Mouse (Mus musculus) limb, embryonic 13.5 days (tissue): ENCODE results near the gene 1700016C15Rik. TPM values are rescaled to one million over a fixed set of nuclear protein-coding genes. Genes with fewer than 3 reads are reported as not detected.

Experiments
- ATAC-seq: fragments of 200-750 bp; cut with Nextera tagmentation; 2 replicates; pipeline ENCODE4 v1.8.0; 2017; ENCODE audit warnings: low read depth, moderate number of reproducible peaks, moderate TSS enrichment; ENCODE audit not compliant: low FRiP score
- H3K27ac ChIP-seq: fragments of 300-500 bp; sonication (generic); 2 replicates; pipeline ENCODE4 v1.5.1; 2015; ENCODE audit warnings: inconsistent platforms, mild to moderate bottlenecking, moderate library complexity
- H3K27me3 ChIP-seq: fragments of 300-500 bp; sonication (generic); 2 replicates; pipeline ENCODE4 v1.6.1; 2015; ENCODE audit warnings: mild to moderate bottlenecking, inconsistent platforms
- H3K36me3 ChIP-seq: fragments of 300-500 bp; sonication (generic); 2 replicates; pipeline ENCODE4 v1.6.1; 2015; ENCODE audit warnings: inconsistent platforms, mild to moderate bottlenecking, moderate library complexity
- H3K4me1 ChIP-seq: fragments of 300-500 bp; sonication (generic); 2 replicates; pipeline ENCODE4 v1.6.1; 2015; ENCODE audit warnings: inconsistent platforms
- H3K4me2 ChIP-seq: fragments of 300-500 bp; sonication (generic); replicated peaks from 2 replicates; pipeline ENCODE4 v1.6.1; 2015; ENCODE audit warnings: inconsistent platforms, mild to moderate bottlenecking, moderate library complexity
- H3K4me3 ChIP-seq: fragments of 300-500 bp; sonication (generic); 2 replicates; pipeline ENCODE4 v1.5.1; 2015; ENCODE audit warnings: moderate library complexity, mild to moderate bottlenecking, inconsistent platforms
- H3K9ac ChIP-seq: fragments of 300-500 bp; sonication (generic); 2 replicates; pipeline ENCODE4 v1.6.1; 2015; ENCODE audit warnings: mild to moderate bottlenecking, inconsistent platforms
- H3K9me3 ChIP-seq: fragments of 300-500 bp; sonication (generic); 2 replicates; pipeline ENCODE4 v1.6.1; 2016; ENCODE audit warnings: inconsistent platforms
- WGBS: fragments of 180-500 bp; shearing (Covaris S2); methylation state at CpG from one replicate; pipeline ENCODE4 v1.1.7; 2015; 5-methylcytosine and 5-hydroxymethylcytosine counted together
- polyA plus RNA-seq: library from polyadenylated mRNA; unstranded; fragments of >200 nt; fragmentation: Nextera tagmentation; extraction: Ambion mirVana; gene quantifications from 2 replicates; pipeline ENCODE4 v1.2.1, GENCODE M21; 2015

Gene 1700016C15Rik
- polyA plus RNA-seq, 1 experiment from 2014 or later = not detected

DNA sequence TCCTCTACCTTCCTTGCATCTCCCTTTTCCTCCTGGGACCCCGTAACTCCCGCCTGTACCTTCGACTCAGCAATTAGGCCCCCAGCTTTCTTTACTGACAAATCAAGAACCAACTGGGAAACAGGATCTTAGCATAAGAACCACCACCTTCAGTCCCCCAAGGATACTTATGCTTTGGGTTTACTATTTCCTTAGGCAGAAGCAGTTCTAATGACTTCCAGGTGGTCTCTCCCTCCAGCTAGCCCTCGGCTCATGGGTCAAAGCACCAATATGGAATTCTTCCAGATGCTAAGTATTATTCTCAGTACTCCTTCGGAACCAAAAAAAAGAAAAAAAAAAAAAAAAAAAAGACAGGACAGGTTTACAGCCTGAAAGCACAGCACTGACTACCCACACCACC lies 27.6 kb downstream of the 1700016C15Rik start:
- peak; percentile 67; the same call in 1 of the 2 replicates for ATAC-seq
- peaks cover 9% of the 10 kb centered on the region for H3K4me1 ChIP-seq
- peak overlapping the region; percentile 11; the same call in 1 of the 2 replicates for H3K27ac ChIP-seq
- H3K9ac ChIP-seq = no peak overlapping the region
- peaks cover 10% of the 10 kb centered on the region for H3K36me3 ChIP-seq
- no peak overlapping the region for H3K4me3 ChIP-seq
- no peak overlapping the region for H3K4me2 ChIP-seq
- H3K27me3 ChIP-seq = no peaks in the 10 kb centered on the region
- WGBS = 17% methylated on average over 5 of the region's 5 CpGs
- H3K9me3 ChIP-seq = no peaks in the 10 kb centered on the region

DNA sequence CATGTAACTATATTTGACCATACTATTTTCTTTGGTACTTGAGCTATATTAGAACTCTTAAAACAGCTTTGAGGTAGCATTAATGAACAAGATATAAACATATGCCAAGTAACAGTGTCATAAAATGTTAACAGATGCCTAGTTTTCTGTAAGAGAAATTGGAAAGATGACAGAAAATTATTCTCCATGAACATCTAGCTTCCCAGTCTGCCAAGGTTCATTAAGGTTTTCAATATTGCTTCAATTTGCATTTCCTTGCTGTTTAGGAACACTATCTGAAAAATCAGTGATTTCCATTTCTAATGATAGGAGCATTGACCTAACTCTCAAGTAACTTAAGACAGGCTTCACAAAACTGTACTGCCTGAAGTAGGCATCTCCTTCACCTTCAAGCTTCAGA lies 39.3 kb downstream of the 1700016C15Rik start:
- no peak overlapping the region for H3K4me2 ChIP-seq
- H3K9me3 ChIP-seq = no peaks in the 10 kb centered on the region
- ATAC-seq = no peak
- no peak overlapping the region for H3K4me3 ChIP-seq
- no peak overlapping the region for H3K9ac ChIP-seq
- no peak overlapping the region for H3K27ac ChIP-seq
- H3K4me1 ChIP-seq = no peaks in the 10 kb centered on the region
- peaks cover 63% of the 10 kb centered on the region for H3K36me3 ChIP-seq
- H3K27me3 ChIP-seq = no peaks in the 10 kb centered on the region

DNA sequence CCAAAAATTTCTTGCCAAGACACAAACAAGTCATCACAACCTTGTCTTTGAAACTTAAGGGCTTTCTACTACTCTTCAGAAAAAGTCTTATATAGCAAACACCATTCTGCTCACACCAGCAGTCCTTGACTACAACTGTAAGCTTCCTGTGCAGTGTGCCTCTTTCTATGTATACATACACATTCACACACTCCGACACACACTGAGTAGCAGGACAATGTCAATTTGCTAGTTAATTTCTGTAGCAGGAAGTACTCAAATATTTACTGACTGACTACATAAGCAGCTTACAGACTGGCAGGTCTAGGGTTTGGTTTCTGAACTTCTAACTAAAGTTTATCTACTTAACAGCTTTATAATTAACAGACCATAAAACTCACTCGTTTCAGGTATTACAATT lies 47.8 kb downstream of the 1700016C15Rik start:
- Histone ChIP-seq H3K9me3 (no peaks in the 10 kb centered on the region), H3K27me3 (no peaks in the 10 kb centered on the region), H3K4me1 (no peaks in the 10 kb centered on the region), H3K27ac (no peak overlapping the region), H3K4me3 (no peak overlapping the region), H3K36me3 (peaks cover 58% of the 10 kb centered on the region), H3K4me2 (no peak overlapping the region), H3K9ac (no peak overlapping the region)
- WGBS = 72% methylated on average over 2 of the region's 2 CpGs
- no peak for ATAC-seq

GRCm38 (mm10) chr1:177792835-177793234 lies 63.2 kb downstream of the 1700016C15Rik start:
- no peak overlapping the region for H3K4me2 ChIP-seq
- H3K36me3 ChIP-seq = peaks cover 8% of the 10 kb centered on the region; the same call in 1 of the 2 replicates
- H3K27me3 ChIP-seq = no peaks in the 10 kb centered on the region
- no peak overlapping the region for H3K9ac ChIP-seq
- WGBS = 85% methylated on average over 3 of the region's 3 CpGs
- no peak for ATAC-seq
- H3K4me1 ChIP-seq = peaks cover 16% of the 10 kb centered on the region
- peaks cover 10% of the 10 kb centered on the region; the same call in 1 of the 2 replicates for H3K9me3 ChIP-seq
- H3K4me3 ChIP-seq = no peak overlapping the region
- no peak overlapping the region for H3K27ac ChIP-seq

DNA sequence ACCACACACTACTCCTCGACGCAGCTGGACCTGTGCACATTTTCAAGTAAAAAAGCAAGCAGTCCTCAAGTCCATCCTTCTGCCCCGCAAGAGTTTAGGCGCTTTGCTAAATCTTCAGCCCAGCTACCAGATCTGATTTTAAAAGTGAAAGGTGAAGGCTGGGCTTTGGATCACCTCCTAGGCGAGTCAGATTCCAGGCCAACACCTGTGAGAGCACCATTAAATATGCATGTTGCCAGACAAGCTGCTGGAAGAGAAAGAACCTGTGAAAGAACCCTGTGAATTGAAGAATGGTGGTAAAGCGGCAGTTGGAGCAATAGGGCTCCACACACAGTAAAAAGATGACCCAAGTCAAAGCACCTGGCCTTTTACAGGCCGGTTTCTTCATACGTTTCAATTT lies 65.3 kb downstream of the 1700016C15Rik start:
- H3K27me3 ChIP-seq = no peaks in the 10 kb centered on the region
- H3K27ac ChIP-seq = no peak overlapping the region
- H3K4me2 ChIP-seq = peak overlapping the region; percentile 81
- H3K9me3 ChIP-seq = 0 out of 2 replicates have a peak, but pooled peaks cover 1% of the 10 kb centered on the region
- ATAC-seq = no peak
- peak overlapping the region; percentile 65 for H3K4me3 ChIP-seq
- 5% methylated on average over 8 of the region's 8 CpGs for WGBS
- H3K9ac ChIP-seq = peak overlapping the region; percentile 83
- H3K36me3 ChIP-seq = peaks cover 1% of the 10 kb centered on the region; the same call in 1 of the 2 replicates
- H3K4me1 ChIP-seq = peaks cover 16% of the 10 kb centered on the region

DNA sequence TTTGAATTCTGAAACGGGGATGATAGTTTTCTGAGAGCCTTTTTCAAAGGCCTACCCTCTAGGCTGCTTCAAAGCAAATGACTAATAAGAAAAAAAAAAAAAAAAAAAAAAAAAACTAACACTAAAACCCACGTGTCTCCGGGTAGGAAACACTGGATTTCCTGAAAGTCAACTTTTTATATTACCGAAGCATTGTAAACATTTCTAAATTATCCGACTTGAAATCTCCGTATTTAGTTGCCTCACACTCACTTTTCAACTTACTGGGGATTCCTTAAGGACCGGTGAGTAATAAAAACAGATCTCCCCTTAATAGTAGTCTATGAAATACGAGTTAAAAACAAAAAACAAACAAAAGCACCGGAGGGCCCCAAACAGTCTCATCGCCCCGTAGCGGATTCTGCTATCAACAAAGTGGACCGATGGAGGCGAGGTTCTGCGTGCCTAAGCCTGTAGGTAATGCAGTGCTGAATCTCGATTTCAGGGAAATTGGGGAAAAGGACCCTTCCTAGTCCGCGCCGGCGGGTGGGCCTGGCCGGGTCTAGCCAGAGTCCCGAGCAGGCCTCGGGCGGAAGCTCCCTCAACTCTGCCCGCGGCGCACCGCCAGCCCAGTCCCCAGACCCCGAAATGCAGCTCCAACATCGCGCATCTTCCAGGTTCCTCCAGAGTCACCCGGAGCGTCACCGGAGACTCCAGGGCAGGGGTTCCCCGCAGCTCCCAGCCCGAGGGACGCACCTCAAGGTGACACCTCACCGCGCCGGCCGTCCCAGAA lies 66.0 kb downstream of the 1700016C15Rik start:
- no peaks in the 10 kb centered on the region for H3K9me3 ChIP-seq

DNA sequence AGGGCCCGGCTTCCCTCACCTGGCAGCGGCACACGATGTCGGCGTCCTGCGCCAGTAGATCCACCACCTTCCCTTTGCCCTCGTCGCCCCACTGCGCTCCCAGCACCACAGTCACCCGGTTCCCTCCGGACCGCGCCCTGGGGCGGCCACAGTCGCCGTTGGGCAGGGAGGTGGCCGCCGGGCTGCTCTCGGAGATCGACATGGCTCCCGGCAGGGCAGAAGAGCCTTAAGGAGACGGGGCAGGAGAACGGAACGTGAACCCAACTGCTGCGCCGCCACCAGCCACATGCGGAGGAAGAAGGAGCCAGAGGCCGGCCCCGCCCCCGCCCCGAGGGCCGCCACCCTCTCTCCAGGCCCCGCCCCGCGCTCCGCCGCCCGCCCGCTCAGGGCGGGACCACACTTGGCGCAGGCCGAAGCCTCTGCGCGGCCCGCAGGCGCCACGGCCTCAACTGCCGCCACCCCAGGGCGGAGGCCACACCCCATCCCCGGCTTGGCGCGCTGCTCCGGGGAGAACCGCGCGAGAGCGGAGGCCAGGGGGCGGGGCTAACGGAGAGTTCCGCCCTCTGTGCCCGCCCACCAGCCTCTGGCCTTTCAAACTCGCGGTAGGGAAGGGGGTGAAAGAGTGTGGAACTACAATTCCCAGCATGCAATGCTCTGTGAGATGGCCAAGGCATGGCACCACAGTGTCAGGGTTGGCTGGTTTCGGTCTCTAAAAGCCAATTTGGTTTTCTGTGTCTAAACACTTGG lies 66.8 kb downstream of the 1700016C15Rik start, which contains the start of gene Adss:
Gene Adss, minus strand, starts transcription at position 319 of the 747 bp plus-strand sequence.
- H3K27ac ChIP-seq = peak within 1 kb of the TSS; percentile 94
- H3K27me3 ChIP-seq = no peaks in the 10 kb centered on the region
- ATAC-seq = peak; percentile 99
- H3K9ac ChIP-seq = peak within 1 kb of the TSS; percentile 83
- peak within 1 kb of the TSS; percentile 81 for H3K4me2 ChIP-seq
- H3K9me3 ChIP-seq = no peaks in the 10 kb centered on the region
- H3K4me3 ChIP-seq = peak within 1 kb of the TSS; percentile 65
- H3K4me1 ChIP-seq = peaks cover 16% of the 10 kb centered on the region
- WGBS = under 1% methylated on average over 57 of the region's 64 CpGs
- H3K36me3 ChIP-seq = no peaks in the 10 kb centered on the region

More for the DNA sequence above, 66.0 kb downstream of the 1700016C15Rik start:
- H3K27me3 ChIP-seq = no peaks in the 10 kb centered on the region
- H3K9ac ChIP-seq = peak overlapping the region; percentile 83
- H3K4me2 ChIP-seq = peak overlapping the region; percentile 81
- under 1% methylated on average over 41 of the region's 41 CpGs for WGBS
- peak; percentile 25 for ATAC-seq
- H3K4me3 ChIP-seq = peak overlapping the region; percentile 65
- no peaks in the 10 kb centered on the region for H3K36me3 ChIP-seq
- H3K27ac ChIP-seq = peak overlapping the region; percentile 94
- peaks cover 16% of the 10 kb centered on the region for H3K4me1 ChIP-seq

- Histone ChIP-seq H3K27ac (no peak overlapping the region), H3K9me3 (no peaks in the 10 kb centered on the region), H3K27me3 (no peaks in the 10 kb centered on the region), H3K4me2 (peak overlapping the region; percentile 26; the same call in 1 of the 2 replicates), H3K4me3 (no peak overlapping the region), H3K4me1 (peaks cover 16% of the 10 kb centered on the region), H3K36me3 (no peaks in the 10 kb centered on the region), H3K9ac (no peak overlapping the region)
- WGBS = 68% methylated on average over 8 of the region's 8 CpGs
- ATAC-seq = no peak
Observed at GRCm38 (mm10) chr1:177797151-177797755, 67.6 kb downstream of the 1700016C15Rik start.

Other genes starting within 250 kb of the 1700016C15Rik start
- 55.9 TPM in 2 replicates for gene Adss, start 66.7 kb downstream of the 1700016C15Rik start, polyA plus RNA-seq